Mouse (Mus musculus): ENCODE data around the gene Rnf31. TPM values are rescaled to one million over a fixed set of nuclear protein-coding genes. Genes with fewer than 3 reads are reported as not detected.

Gene Rnf31
- total and polyA plus RNA-seq, 2 experiments: 4.9 to 20.4 TPM

- peak overlapping the region; percentile 24 for H3K9ac ChIP-seq (ENCODE audit: low read depth, low read length)
- 18% methylated on average over 17 of the region's 17 CpGs for WGBS
- no peaks in the 10 kb centered on the region for H3K27me3 ChIP-seq (ENCODE audit: control insufficient read depth, insufficient read depth, low read length)
- peak overlapping the region; percentile 46 for H3K27ac ChIP-seq (replicated peaks; ENCODE audit: insufficient read depth, low read depth, low read length)
- peaks cover 18% of the 10 kb centered on the region; the same call in 1 of the 2 replicates for H3K79me2 ChIP-seq (ENCODE audit: control insufficient read depth, insufficient read depth, low read length)
- H3K36me3 ChIP-seq (ENCODE audit: control insufficient read depth, insufficient read depth, low read length): peaks cover 10% of the 10 kb centered on the region
- H3K4me3 ChIP-seq (ENCODE audit: insufficient read depth, low read depth, low read length): peak overlapping the region; percentile 46
- H3K4me1 ChIP-seq (ENCODE audit: control insufficient read depth, insufficient read depth, low read length): peaks cover 14% of the 10 kb centered on the region
- TF ChIP-seq CTCF (IDR thresholded peaks at IDR 0.05; ENCODE audit: low read depth, low read length) (no peak), POLR2A (IDR thresholded peaks at IDR 0.05; ENCODE audit: extremely low read depth, insufficient read depth, low read length) (no peak)
- peak; percentile 14 for DNase-seq (ENCODE audit: extremely low read depth, low read depth, low spot score)
Measured at GRCm38 (mm10) chr14:55644261-55644888, 52.9 kb downstream of the Rnf31 start.

GRCm38 (mm10) chr14:55649884-55650283 lies 58.4 kb downstream of the Rnf31 start, which contains the start of gene Tssk4:
Gene Tssk4, plus strand, starts transcription at chr14:55650184.
- no peak for DNase-seq (ENCODE audit: extremely low read depth, low read depth, low spot score)
- Histone ChIP-seq H3K36me3 (ENCODE audit: control insufficient read depth, insufficient read depth, low read length) (no peaks in the 10 kb centered on the region), H3K4me1 (ENCODE audit: control insufficient read depth, insufficient read depth, low read length) (0 out of 2 replicates have a peak, but pooled peaks cover 2% of the 10 kb centered on the region), H3K27ac (replicated peaks; ENCODE audit: insufficient read depth, low read depth, low read length) (no peak within 1 kb of the TSS), H3K9ac (ENCODE audit: low read depth, low read length) (no peak within 1 kb of the TSS), H3K4me3 (ENCODE audit: insufficient read depth, low read depth, low read length) (no peak within 1 kb of the TSS), H3K79me2 (ENCODE audit: control insufficient read depth, insufficient read depth, low read length) (no peaks in the 10 kb centered on the region), H3K27me3 (ENCODE audit: control insufficient read depth, insufficient read depth, low read length) (no peaks in the 10 kb centered on the region)
- no peak for TF ChIP-seq POLR2A (IDR thresholded peaks at IDR 0.05; ENCODE audit: extremely low read depth, insufficient read depth, low read length)
- no peak for TF ChIP-seq CTCF (IDR thresholded peaks at IDR 0.05; ENCODE audit: low read depth, low read length)
- 98% methylated on average over 2 of the region's 2 CpGs for WGBS

- 89% methylated on average over 7 of the region's 7 CpGs for WGBS
Measured at GRCm38 (mm10) chr14:55651528-55651927, 60.0 kb downstream of the Rnf31 start.

More at GRCm38 (mm10) chr14:55651528-55651927, 60.0 kb downstream of the Rnf31 start:
- Histone ChIP-seq H3K79me2 (ENCODE audit: control insufficient read depth, insufficient read depth, low read length) (no peaks in the 10 kb centered on the region), H3K27ac (replicated peaks; ENCODE audit: insufficient read depth, low read depth, low read length) (no peak overlapping the region), H3K27me3 (ENCODE audit: control insufficient read depth, insufficient read depth, low read length) (no peaks in the 10 kb centered on the region), H3K9ac (ENCODE audit: low read depth, low read length) (no peak overlapping the region), H3K36me3 (ENCODE audit: control insufficient read depth, insufficient read depth, low read length) (no peaks in the 10 kb centered on the region), H3K4me3 (ENCODE audit: insufficient read depth, low read depth, low read length) (no peak overlapping the region), H3K4me1 (ENCODE audit: control insufficient read depth, insufficient read depth, low read length) (no peaks in the 10 kb centered on the region)
- TF ChIP-seq POLR2A (IDR thresholded peaks at IDR 0.05; ENCODE audit: extremely low read depth, insufficient read depth, low read length): no peak
- TF ChIP-seq CTCF (IDR thresholded peaks at IDR 0.05; ENCODE audit: low read depth, low read length): no peak
- no peak for DNase-seq (ENCODE audit: extremely low read depth, low read depth, low spot score)

Other genes starting within 250 kb of the Rnf31 start
Only the 30 nearest of the 31 such genes appear.
- gene Dhrs4, start 113.0 kb upstream of the Rnf31 start, total RNA-seq (2014; rRNA removed): 103 and 111 TPM in 2 replicates
- 120 and 146 TPM in 2 replicates for gene Dhrs4, start 113.0 kb upstream of the Rnf31 start, polyA plus RNA-seq (2012; rRNA removed)
- 0.09 and 0.13 TPM in 2 replicates for gene Carmil3, start 101.1 kb upstream of the Rnf31 start, total RNA-seq (2014; rRNA removed)
- gene Carmil3, start 101.1 kb upstream of the Rnf31 start, polyA plus RNA-seq (2012; rRNA removed): 0.29 and 0.36 TPM in 2 replicates
- not detected in 2 replicates for gene Cpne6, start 81.3 kb upstream of the Rnf31 start, total RNA-seq (2014; rRNA removed)
- not detected in 2 replicates for gene Cpne6, start 81.3 kb upstream of the Rnf31 start, polyA plus RNA-seq (2012; rRNA removed)
- not detected in 2 replicates for gene Nrl, start 66.7 kb upstream of the Rnf31 start, total RNA-seq (2014; rRNA removed)
- not detected in 2 replicates for gene Nrl, start 66.7 kb upstream of the Rnf31 start, polyA plus RNA-seq (2012; rRNA removed)
- gene Pck2, start 51.4 kb upstream of the Rnf31 start, total RNA-seq (2014; rRNA removed): 1.2 and 3.2 TPM in 2 replicates
- 2.4 and 7.3 TPM in 2 replicates for gene Pck2, start 51.4 kb upstream of the Rnf31 start, polyA plus RNA-seq (2012; rRNA removed)
- gene Dcaf11, start 31.7 kb upstream of the Rnf31 start, total RNA-seq (2014; rRNA removed): 305 and 330 TPM in 2 replicates
- gene Dcaf11, start 31.7 kb upstream of the Rnf31 start, polyA plus RNA-seq (2012; rRNA removed): 263 and 363 TPM in 2 replicates
- not detected in 2 replicates for gene A730061H03Rik, start 31.3 kb upstream of the Rnf31 start, total RNA-seq (2014; rRNA removed)
- 0.42 and 0.62 TPM in 2 replicates for gene A730061H03Rik, start 31.3 kb upstream of the Rnf31 start, polyA plus RNA-seq (2012; rRNA removed)
- gene Fitm1, start 16.1 kb upstream of the Rnf31 start, total RNA-seq (2014; rRNA removed): 3.8 and 7.5 TPM in 2 replicates
- gene Fitm1, start 16.1 kb upstream of the Rnf31 start, polyA plus RNA-seq (2012; rRNA removed): 45.7 and 60.2 TPM in 2 replicates
- gene Psme1, start 13.6 kb upstream of the Rnf31 start, total RNA-seq (2014; rRNA removed): 78.5 and 94.2 TPM in 2 replicates
- gene Psme1, start 13.6 kb upstream of the Rnf31 start, polyA plus RNA-seq (2012; rRNA removed): 46.9 and 59.9 TPM in 2 replicates
- gene Emc9, start 6.4 kb upstream of the Rnf31 start, total RNA-seq (2014; rRNA removed): 32.7 and 36.1 TPM in 2 replicates
- 46.8 and 57.2 TPM in 2 replicates for gene Emc9, start 6.4 kb upstream of the Rnf31 start, polyA plus RNA-seq (2012; rRNA removed)
- 110 and 142 TPM in 2 replicates for gene Psme2, start 595 bp upstream of the Rnf31 start, total RNA-seq (2014; rRNA removed)
- gene Psme2, start 595 bp upstream of the Rnf31 start, polyA plus RNA-seq (2012; rRNA removed): 55.9 and 56.9 TPM in 2 replicates
- gene Irf9, start 11.9 kb downstream of the Rnf31 start, total RNA-seq (2014; rRNA removed): 21.1 and 24.2 TPM in 2 replicates
- 36.8 and 45.0 TPM in 2 replicates for gene Irf9, start 11.9 kb downstream of the Rnf31 start, polyA plus RNA-seq (2012; rRNA removed)
- gene Rec8, start 26.3 kb downstream of the Rnf31 start, total RNA-seq (2014; rRNA removed): 0.34 and 0.46 TPM in 2 replicates
- gene Rec8, start 26.3 kb downstream of the Rnf31 start, polyA plus RNA-seq (2012; rRNA removed): 0.54 and 2.3 TPM in 2 replicates
- gene Ipo4, start 44.2 kb downstream of the Rnf31 start, total RNA-seq (2014; rRNA removed): 16.8 and 32.6 TPM in 2 replicates
- 42.0 and 53.0 TPM in 2 replicates for gene Ipo4, start 44.2 kb downstream of the Rnf31 start, polyA plus RNA-seq (2012; rRNA removed)
- 1.1 and 2.1 TPM in 2 replicates for gene Gm49378, start 46.2 kb downstream of the Rnf31 start, total RNA-seq (2014; rRNA removed)
- gene Gm49378, start 46.2 kb downstream of the Rnf31 start, polyA plus RNA-seq (2012; rRNA removed): 7.0 and 7.9 TPM in 2 replicates
- 46.5 and 62.0 TPM in 2 replicates for gene Tm9sf1, start 52.1 kb downstream of the Rnf31 start, total RNA-seq (2014; rRNA removed)
- 66.3 and 70.4 TPM in 2 replicates for gene Tm9sf1, start 52.1 kb downstream of the Rnf31 start, polyA plus RNA-seq (2012; rRNA removed)
- 0.09 and 0.47 TPM in 2 replicates for gene Tssk4, start 58.5 kb downstream of the Rnf31 start, total RNA-seq (2014; rRNA removed)
- 0.18 and 0.24 TPM in 2 replicates for gene Tssk4, start 58.5 kb downstream of the Rnf31 start, polyA plus RNA-seq (2012; rRNA removed)
- gene Mdp1, start 68.8 kb downstream of the Rnf31 start, total RNA-seq (2014; rRNA removed): 10.1 and 10.3 TPM in 2 replicates
- 9.8 and 10.5 TPM in 2 replicates for gene Mdp1, start 68.8 kb downstream of the Rnf31 start, polyA plus RNA-seq (2012; rRNA removed)
- 13.1 and 14.9 TPM in 2 replicates for gene Gmpr2, start 80.2 kb downstream of the Rnf31 start, total RNA-seq (2014; rRNA removed)
- 9.9 and 11.6 TPM in 2 replicates for gene Gmpr2, start 80.2 kb downstream of the Rnf31 start, polyA plus RNA-seq (2012; rRNA removed)
- gene Nedd8, start 80.4 kb downstream of the Rnf31 start, total RNA-seq (2014; rRNA removed): 94.7 and 99.4 TPM in 2 replicates
- 209 and 225 TPM in 2 replicates for gene Nedd8, start 80.4 kb downstream of the Rnf31 start, polyA plus RNA-seq (2012; rRNA removed)
- 7.7 and 8.5 TPM in 2 replicates for gene Tinf2, start 90.1 kb downstream of the Rnf31 start, total RNA-seq (2014; rRNA removed)
- 8.1 and 8.2 TPM in 2 replicates for gene Tinf2, start 90.1 kb downstream of the Rnf31 start, polyA plus RNA-seq (2012; rRNA removed)
- gene Tgm1, start 122.2 kb downstream of the Rnf31 start, total RNA-seq (2014; rRNA removed): 7.9 and 8.4 TPM in 2 replicates
- gene Tgm1, start 122.2 kb downstream of the Rnf31 start, polyA plus RNA-seq (2012; rRNA removed): 22.8 and 24.2 TPM in 2 replicates
- 28.7 and 31.5 TPM in 2 replicates for gene Rabggta, start 130.6 kb downstream of the Rnf31 start, total RNA-seq (2014; rRNA removed)
- 64.0 and 65.1 TPM in 2 replicates for gene Rabggta, start 130.6 kb downstream of the Rnf31 start, polyA plus RNA-seq (2012; rRNA removed)
- gene Dhrs1, start 154.0 kb downstream of the Rnf31 start, total RNA-seq (2014; rRNA removed): 109 and 140 TPM in 2 replicates
- gene Dhrs1, start 154.0 kb downstream of the Rnf31 start, polyA plus RNA-seq (2012; rRNA removed): 263 and 286 TPM in 2 replicates
- 11.0 and 13.0 TPM in 2 replicates for gene Nop9, start 154.0 kb downstream of the Rnf31 start, total RNA-seq (2014; rRNA removed)
- 11.8 and 15.1 TPM in 2 replicates for gene Nop9, start 154.0 kb downstream of the Rnf31 start, polyA plus RNA-seq (2012; rRNA removed)
- gene Cideb, start 166.8 kb downstream of the Rnf31 start, total RNA-seq (2014; rRNA removed): 101 and 128 TPM in 2 replicates
- 483 and 586 TPM in 2 replicates for gene Cideb, start 166.8 kb downstream of the Rnf31 start, polyA plus RNA-seq (2012; rRNA removed)
- gene Ltb4r2, start 169.7 kb downstream of the Rnf31 start, total RNA-seq (2014; rRNA removed): 0.74 and 0.94 TPM in 2 replicates
- gene Ltb4r2, start 169.7 kb downstream of the Rnf31 start, polyA plus RNA-seq (2012; rRNA removed): 1.9 and 2.6 TPM in 2 replicates
- 0.28 and 0.34 TPM in 2 replicates for gene Ltb4r1, start 174.3 kb downstream of the Rnf31 start, total RNA-seq (2014; rRNA removed)
- 0.80 and 1.4 TPM in 2 replicates for gene Ltb4r1, start 174.3 kb downstream of the Rnf31 start, polyA plus RNA-seq (2012; rRNA removed)
- 2.4 and 3.6 TPM in 2 replicates for gene Adcy4, start 192.4 kb downstream of the Rnf31 start, total RNA-seq (2014; rRNA removed)
- gene Adcy4, start 192.4 kb downstream of the Rnf31 start, polyA plus RNA-seq (2012; rRNA removed): 3.3 and 4.5 TPM in 2 replicates
- gene Ripk3, start 197.2 kb downstream of the Rnf31 start, total RNA-seq (2014; rRNA removed): 0.94 and 1.8 TPM in 2 replicates
- gene Ripk3, start 197.2 kb downstream of the Rnf31 start, polyA plus RNA-seq (2012; rRNA removed): 1.4 and 4.0 TPM in 2 replicates

Data from liver, adult 2 months (tissue).